Mouse (Mus musculus): ENCODE results near the gene Pamr1.
A peak's percentile ranks its signal among the peaks of the same experiment; 100 is the strongest.

The Pamr1 gene

DNA sequence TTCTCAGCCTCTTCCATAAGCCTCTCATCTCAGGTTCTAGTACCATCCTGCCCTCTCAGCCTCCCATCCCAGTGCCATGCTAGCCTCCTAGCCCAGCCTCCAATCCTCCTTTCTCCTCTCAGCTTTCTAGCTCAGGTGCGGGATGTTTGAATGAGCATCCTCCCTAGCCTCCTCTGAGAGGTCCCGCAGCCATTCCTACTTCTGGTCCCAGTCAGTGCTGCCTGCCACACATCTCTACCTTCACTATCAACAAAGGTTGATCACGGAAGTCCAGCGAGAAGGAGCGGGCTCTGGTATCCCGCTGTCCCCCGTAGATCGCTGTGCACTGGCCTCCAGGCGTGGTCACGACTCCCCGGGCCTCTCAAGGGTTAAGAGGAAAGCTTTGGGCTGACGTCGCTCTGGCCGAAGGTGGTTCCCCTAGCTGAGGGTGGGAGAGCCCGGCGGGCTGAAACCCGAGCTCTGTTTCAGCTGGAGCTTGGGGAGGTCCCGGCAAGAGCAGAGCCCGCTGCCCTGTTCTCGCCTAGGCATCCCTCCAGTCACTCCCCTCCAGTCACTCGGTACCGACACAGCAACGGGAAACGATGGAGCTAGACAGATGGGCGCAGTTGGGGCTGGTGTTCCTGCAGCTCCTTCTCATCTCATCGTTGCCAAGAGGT lies at the start of gene Pamr1:
Gene Pamr1 (plus strand): TSS at position 402 of the 656 bp plus-strand sequence.
- peak; percentile 33 to 38 for DNase-seq

DNA sequence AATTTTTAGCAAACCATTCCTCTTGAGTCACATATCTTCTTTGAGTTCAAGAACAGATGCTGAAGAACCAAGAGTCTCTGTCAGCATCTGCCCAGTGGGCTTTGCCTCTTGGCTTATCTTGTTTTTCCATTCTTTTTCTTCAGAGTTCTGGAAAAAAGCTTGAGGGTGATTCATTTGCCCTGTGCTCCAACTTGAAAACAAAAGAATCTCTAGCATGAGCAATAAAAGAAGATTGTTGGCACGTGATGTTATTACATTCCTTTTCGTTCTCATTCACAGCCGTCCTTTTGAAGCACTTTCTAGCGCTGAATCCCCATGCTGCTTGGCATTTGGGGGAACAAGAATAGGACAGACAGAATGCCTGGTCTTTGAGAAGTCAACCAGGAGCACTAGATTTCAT lies 42.2 kb upstream of the Pamr1 start:
- DNase-seq = no peak

DNA sequence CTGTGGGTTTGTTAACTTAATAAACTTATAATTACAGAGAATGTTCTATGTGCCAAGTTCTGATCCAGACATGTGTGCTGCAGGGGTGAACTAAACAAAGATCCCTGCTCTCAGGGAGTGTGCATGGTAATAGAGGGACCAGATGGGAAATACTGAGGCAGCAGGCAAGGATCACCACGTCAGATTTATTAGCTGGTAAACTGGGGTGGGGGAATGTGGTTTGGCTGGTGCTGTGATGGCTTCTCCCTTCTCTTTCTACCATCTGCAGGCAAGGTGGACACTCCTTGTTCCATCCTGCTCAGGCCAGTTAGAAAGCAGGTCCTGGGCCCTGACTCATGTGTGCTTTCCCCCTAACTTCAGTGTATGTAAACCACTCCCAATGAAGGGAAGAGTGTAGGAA lies 41.7 kb upstream of the Pamr1 start:
- DNase-seq = no peak

DNA sequence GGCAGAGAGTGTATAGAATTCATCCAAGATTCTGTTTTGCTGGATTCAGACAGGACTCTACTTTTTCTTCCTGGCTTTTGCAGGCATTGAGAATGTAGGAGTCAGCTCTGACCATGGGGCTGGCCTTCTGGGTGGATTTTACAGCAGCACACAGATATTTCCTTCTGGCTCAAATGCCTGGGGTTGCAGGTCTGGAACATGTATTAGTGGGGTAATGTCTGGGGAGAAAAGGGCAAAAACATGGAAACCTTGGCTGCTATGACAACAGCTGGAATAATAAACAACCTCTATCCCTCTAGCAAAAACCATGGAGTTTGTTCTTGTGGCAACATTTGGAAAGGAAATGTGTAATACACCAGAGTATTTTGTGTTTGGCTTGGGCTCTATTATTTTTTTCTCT lies 29.9 kb upstream of the Pamr1 start:
- DNase-seq = no peak

DNA sequence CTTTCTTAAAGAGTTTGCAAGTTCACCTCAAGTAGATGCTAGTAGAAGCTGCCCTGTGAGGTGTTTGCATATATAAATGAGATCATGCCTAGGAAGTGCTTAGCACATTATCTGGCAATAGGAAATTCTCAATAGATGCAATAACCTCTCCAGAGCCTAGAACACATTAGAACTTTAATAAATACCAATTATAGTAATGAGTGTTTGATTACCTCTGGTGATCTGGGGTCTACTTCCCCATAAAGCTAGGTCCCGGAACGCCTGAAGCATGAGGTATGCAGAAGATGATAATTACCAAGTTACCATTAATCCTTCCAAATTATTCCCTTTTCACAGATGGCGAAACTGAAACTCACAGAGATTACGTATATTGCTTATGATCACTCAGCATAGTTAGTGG lies 22.2 kb upstream of the Pamr1 start:
- no peak for DNase-seq

DNA sequence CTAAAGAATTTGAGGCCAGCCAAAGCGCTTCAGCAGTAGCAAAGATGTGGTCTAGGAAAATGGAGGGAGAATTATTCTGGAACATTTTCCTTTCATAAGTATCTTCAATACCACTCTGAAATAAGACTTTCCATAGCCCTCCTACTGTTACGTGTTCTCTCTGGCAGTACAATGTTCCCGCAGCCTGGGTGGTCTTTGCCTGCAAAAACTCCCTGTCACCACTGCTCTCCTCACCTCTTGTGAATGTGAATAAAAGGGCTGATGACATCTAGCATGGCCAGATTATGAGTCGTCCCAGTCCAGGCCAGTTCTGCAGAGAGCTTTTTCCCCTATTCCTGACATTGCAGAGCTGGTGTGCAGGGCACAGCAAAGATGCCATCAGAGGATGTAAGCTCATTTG lies 16.4 kb upstream of the Pamr1 start:
- no peak for DNase-seq

DNA sequence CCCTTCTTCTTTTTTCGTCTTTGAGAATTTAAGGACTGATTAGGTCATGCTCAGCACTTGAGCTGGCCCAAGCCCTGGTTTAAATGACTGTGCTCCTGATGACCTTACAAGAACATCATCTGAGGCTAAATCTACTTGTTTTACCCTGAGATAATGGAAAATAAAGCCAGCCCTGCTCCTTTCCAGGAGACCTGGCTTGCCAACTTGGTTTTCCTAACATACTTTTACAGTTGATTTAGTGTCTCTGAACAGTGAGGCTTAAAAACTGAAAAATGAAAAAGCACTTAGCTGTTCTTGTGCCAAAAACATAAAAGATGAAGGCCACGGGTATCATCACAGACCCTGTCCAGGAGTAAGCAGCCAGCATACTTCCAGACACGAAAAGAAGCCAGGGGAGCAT lies 13.0 kb upstream of the Pamr1 start:
- no peak for DNase-seq

DNA sequence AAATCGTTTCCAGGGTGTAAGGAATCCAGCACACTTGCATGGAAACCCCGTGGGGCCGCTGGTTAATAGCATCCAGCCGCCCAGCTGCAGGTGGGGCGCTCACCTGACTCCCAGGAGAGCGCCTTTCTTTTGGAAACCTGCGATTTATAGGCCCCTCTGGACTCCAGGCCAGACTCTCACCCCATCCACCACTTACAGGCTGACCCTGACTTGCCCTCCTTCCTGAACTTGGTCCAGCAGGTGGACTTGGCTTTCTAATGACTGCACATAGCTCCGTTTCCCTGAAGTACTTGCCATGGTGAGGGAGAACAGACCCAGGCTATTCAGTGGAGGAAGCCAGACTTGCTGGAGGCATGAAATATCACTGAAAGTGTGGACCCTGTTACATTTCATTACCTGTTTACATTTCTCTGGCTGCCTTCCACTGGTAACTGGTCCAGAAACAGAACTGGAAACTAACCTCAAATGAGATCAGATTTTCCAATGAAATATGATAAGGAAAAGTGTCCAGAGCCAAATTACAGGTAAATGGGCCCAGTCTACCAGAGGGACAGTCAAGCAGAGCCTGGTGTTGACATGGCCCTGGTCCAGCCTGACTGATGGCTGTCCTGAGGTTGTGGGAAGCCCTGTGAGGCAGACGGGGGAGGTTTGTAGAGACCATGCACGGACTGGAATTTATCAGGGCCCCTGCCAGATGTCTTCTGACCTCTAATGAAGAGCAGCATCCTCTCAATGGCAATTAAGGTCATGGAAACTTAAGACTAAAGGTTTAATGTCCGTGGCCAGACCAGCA lies 9.2 kb upstream of the Pamr1 start:
- DNase-seq = no peak

DNA sequence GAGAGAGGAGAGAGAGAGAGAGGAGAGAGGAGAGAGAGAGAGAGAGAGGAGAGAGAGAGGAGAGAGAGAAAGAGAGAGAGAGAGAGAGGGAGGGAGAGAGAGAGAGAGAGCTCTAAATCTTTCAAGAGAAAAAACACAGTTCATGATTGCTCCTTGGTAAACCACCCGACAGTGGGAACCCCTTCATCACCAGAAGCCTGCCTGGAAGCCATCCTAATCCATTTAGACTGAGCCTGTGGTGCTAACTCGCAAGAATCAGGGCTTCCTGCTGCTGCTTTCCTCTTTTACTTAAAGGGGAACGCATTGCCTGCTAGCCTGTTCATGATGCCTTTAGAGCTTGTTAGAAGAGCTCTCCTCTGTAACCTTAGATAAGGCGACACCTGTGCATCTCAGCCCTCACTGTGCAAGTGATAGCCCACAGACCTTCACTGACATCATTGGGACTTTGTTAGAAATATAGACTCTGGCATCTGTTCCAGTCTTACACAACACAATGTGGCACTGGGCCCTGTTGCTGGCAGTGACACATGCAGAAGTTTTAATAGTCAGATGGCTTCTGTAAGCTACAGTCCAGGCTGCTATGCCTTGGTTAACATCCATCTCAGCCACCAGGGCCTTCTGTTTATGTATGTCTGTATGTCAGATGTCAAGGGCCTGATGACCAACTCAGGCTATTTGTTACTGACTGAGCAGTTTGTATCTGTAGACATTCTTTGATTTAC lies 8.2 kb upstream of the Pamr1 start:
- no peak for DNase-seq

DNA sequence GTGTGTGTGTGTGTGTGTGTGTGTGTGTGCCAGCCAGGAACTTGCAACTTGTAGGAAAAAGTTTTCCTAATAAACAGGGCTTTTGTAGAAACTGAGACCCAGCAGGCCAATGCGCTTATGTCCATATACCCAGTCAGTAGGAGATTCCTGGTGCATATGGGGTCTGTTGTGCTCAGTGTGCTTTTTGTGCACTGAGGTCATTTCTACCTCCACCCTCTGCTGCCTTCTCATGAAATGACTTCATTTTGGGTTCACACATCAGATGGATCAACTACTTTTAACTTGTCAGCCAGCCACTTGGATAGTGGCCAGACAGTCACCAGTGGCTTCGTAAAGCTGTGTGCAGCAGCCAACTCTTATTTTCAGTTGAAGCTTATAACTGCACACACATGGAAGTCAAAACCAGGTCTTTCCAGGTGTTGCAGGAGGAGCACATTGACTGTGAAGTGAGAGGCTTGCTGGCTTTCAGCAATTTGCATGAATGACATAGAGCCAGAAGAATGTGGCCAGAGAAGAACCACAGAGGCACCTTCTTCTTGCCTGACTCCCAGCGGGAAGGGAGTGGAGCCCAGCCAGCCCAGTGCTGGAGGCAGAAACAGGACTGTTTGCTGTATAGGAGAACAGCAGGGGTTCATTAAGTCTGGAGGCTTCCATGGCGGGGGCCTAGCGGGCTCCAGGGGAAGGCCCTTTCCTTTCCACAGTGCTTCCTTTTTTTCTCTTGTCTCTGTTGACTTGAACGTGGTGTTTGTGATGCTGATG lies 5.7 kb upstream of the Pamr1 start:
- peak in 1 of 2 experiments; percentile 6 for DNase-seq

DNA sequence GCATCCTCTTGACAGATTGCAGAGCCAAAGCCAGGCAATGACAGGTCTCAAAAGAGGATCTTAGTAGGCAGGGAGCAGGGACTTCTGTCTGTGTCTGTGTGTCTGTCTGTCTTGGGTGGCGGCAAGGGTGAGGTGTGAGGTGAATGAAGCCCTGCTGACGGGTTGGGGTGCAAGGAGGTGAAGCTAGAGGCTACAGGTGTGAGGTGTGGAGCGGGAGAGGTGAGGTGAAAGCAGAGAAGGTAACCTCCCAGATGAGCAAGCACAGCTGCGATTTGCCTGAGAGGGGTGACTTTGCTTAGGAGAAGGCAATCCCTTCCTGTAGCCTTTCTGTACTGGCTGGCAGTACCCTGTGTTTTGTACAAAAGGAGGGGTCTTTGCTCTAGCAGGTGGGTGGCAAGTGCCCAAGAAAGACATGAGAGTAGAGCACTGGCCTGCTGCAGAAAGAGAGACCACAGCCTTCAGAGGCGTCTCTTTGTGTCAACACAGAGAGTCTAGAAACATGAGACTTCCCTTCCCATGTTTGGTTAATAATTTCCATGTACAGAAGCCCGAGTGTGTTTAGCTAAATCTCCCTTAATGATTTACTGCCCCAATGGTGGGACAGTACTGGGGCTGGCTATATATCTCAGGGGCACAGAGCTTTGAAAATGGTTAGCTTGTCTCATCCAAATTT lies 1.2 kb downstream of the Pamr1 start:
- no peak for DNase-seq

DNA sequence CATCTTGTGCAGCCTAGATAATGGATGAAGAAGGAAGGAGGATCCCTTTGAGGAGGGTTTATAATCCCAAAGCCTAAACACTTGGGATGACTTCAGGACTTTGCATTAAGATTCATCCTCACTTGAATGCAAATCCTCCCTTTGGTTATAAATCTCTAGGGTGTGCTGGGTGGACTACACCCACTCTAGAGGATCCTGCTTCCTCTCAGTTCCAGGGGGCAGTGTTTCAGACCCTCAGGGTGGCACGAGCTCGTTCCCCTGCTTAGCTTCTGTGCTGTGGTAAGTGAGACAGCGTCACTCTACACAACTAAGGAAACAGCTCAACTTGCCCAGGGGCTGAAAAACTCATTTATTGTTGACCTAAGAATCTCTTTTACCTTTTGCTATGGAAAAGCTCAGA lies 1.8 kb downstream of the Pamr1 start:
- DNase-seq = no peak

DNA sequence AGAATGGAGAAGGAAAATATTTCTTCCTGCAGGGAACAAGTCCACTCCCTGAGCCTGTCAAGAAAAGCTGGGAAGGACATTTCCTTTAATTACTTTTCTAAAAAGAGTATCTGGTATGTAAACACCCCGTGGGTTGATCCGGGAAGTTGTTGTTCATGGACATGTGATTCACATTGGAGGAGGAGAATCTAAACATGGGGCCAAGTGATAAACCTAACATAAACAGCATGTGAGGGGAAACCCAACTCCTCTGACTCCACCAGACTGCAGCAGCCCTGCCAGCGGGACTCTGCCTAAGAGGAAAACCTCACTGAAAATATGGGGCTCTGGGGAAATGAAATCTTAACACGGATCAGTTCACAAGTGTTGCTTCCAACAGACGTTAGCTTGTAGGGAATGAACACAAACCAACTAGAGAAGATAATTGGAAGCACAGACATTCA lies 2.3 kb downstream of the Pamr1 start:
- DNase-seq = no peak

DNA sequence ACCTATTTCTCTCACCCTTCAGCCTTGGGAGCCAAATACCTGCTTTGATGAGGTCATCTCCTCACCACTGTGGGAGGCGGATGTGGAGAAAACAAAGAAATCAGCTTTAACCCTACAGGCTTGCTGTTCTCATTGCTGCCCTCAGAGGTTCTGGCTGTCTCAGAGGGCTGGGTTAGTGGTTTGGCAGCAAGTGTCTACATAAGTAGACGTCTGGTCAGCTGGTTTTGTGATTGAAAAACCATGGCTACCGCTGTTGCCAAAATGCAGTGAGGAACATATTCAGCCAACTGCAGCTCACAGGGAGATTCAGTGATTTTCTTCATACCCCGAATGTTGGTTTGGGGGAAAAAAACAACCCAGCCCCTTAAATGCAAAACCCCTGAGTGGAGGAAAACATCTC lies 7.3 kb downstream of the Pamr1 start:
- no peak for DNase-seq

DNA sequence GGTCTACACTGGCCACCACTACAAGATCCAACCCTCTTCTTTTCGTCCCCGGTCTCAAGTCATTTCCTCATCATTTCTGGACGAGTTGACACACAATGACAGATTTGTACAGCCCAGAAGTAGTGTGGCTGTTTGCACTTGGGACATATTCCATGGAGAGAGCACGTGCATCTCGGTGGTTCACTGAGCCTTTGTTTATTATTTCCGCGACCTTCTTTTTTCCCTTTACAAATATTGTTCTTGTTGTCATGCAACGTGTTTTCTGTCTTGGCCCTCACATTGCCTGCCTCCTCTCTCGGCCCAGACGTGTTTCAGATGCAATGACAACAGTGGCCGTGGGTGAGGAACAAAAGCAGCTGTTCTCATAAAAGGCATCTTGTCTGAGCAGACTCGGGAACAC lies 9.2 kb downstream of the Pamr1 start:
- DNase-seq = no peak

DNA sequence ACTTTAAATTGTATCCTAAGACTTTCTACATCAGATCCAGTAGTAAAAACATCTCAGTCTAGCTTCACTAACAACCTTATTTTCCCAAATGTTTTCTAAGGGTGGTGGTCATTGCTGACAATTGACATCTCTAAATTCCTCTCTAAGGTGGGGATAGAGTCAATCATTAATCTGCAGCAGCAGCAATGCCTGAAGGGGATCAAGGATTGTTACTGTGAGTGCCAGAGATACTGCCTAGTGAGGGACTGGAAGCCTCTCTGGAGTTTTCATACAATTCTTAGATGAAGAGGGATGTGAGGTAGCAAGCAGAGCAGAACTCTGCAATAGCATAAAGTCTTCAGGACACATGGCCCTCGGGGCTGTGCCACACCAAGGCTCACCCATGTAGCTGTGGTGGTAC lies 14.0 kb downstream of the Pamr1 start:
- DNase-seq = no peak

DNA sequence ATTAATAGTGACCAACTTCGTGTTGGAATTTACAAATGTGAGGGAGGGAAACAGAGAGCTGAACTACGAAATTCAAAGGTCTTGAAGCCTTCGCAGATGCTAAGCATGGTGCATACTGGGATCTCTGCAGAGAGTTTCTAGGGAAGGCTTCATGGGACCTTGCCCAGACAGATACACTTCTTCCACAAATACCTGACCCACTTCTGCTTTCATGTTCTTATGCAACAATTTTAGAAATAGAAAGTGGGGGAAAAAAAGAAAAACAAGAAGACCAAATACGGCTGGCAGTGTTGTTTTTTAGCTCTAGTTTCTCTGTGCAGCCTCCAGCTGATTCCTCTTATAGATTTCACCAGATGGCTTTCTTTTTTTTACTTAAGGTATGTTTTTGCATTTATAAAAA lies 29.4 kb downstream of the Pamr1 start:
- no peak for DNase-seq

DNA sequence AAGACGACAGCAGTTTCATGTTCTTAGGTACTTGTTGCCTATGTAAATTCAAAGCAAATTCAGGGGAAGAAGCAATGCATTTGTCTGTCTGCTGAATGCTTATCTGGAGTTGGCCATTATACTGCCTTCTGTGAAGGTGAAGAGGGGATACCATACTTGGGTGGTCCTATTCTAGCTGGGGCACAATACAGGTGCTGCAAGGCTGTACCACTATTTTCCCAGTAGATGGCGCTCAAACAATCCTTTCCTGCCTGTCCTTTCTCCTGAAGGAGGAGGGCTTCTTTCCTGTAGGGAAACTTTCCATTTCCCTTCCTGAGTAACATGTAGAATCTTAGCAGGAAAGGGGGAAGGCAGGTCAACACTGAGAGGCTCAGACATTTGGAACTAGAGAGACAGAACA lies 40.2 kb downstream of the Pamr1 start:
- peak; percentile 33 to 49 for DNase-seq

DNA sequence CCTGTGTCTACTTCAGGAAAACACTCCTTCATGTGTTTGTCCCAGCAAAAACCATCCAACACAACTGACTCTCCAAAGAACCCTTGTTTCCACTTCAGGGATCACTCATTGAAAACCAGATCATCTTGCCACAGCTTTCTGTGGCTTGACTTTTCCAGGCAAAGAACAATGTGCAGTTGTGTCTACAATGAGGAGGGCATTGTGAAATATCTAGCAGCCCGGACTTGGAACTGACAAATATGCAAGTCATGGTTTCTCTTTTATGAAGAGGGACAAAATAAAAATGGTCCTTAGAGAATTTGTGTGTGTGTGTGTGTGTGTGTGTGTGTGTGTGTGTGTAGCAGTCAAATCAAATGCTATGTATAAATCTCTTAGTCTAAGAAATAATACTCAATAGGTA lies 44.7 kb downstream of the Pamr1 start:
- DNase-seq = no peak

DNA sequence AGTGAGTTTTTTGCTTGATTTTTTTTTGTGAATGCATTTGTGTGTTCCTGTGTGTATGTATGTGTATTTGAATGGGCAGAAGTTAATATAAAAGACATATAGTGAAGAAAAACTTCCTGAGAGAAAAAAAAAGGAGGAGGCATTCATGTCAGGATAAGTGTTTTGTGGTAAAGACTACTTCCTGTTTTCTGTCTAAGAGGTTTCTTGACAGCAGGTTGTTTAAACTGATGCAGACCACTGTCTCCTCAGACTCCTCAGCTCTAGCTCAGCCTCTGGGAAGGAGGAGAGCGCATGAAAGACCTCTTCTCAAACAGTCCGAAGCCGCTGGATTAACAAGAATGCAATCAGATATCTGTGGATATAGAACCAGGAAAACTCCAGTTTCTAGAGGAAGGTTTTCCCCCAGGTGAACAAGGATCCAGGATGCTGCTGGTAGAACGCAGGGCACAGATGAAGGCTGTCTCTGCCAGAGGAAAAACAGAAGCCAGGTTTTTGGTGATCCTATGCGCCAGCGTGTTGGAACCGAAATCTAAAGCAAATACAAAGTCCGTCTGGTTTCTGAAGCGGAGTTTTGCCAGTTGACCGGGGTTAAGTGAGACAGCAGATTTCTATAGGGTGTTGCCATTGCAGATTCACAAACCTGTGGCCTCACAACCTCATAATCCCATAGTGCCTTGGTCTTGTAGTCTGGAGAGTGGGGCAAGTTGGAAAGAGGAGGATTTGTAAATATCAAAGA lies 45.8 kb downstream of the Pamr1 start:
- no peak for DNase-seq

DNA sequence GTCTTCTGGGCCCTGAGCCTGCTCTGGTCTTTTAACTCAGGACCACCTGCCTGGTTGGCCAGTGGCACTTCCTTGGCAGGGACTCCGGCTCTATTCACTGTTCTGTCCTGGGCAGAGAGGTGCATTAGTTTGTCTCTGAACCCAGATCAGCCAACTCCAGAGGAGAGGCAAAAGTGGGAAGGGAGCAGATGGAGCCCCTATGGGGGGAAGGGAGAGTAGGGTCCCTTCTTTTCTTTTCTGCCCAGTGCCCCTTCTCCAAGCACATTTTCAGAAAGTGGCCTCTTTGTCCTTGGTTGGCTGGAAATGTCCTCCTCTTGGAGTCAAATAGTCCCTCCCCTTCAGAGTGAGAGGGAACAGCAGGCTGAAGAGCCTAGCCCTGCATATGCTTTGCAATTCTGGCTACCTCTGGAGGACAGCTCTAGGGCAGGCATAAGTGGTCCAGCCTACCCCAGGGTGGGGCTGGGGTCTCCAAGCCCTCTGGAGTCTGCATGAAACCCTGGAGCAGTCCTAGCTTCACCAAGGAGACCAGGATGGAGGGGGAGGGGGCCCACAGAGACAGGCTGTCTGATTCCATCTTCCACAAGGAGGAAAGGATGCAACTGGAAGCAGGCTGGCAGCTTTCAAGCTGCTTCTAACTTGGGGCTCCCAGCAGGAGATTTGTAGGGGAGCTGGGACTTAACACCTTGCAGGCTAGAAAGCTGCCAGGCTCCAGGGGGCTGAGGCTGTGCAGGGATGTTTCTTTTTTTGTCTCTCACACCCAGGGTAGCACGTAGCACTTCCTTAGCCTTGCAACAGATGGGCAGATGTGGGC lies 49.3 kb downstream of the Pamr1 start:
- peak; percentile 17 to 27 for DNase-seq

All from cerebellum, postnatal 36 days (tissue).